Mouse (Mus musculus) embryonic facial prominence, embryonic 10.5 days (tissue): ENCODE results near the gene Fam43b. TPM values are rescaled to one million over a fixed set of nuclear protein-coding genes. Genes with fewer than 3 reads are reported as not detected.
"Not testable (repeated sequence)": the region's sequence is repeated elsewhere in the genome, so short reads cannot be mapped to it uniquely, and the experiment has no call there.

Source experiments
- DNase-seq: peaks from one replicate; pipeline ENCODE4 v3.0.0-alpha.2; 2017; ENCODE audit warnings: low spot score
- H3K27ac ChIP-seq: fragments of 300-500 bp; sonication (generic); replicated peaks from 2 replicates; pipeline ENCODE4 v1.5.1; 2016; ENCODE audit warnings: mild to moderate bottlenecking
- H3K27me3 ChIP-seq: fragments of 300-500 bp; sonication (generic); replicated peaks from 2 replicates; pipeline ENCODE4 v1.6.1; 2016; ENCODE audit warnings: low read depth, mild to moderate bottlenecking; ENCODE audit not compliant: poor library complexity, severe bottlenecking
- H3K36me3 ChIP-seq: fragments of 300-500 bp; sonication (generic); replicated peaks from 2 replicates; pipeline ENCODE4 v1.6.1; 2016; ENCODE audit warnings: mild to moderate bottlenecking, moderate library complexity
- H3K4me1 ChIP-seq: fragments of 300-500 bp; sonication (generic); 2 replicates; pipeline ENCODE4 v1.6.1; 2016
- H3K4me3 ChIP-seq: fragments of 300-500 bp; sonication (generic); 2 replicates; pipeline ENCODE4 v1.5.1; 2016; ENCODE audit warnings: mild to moderate bottlenecking, moderate library complexity
- H3K9me3 ChIP-seq: fragments of 300-500 bp; sonication (generic); 2 replicates; pipeline ENCODE4 v1.6.1; 2016; ENCODE audit warnings: mild to moderate bottlenecking
- WGBS: fragments of 180-500 bp; shearing (Covaris S2); methylation state at CpG from one replicate; pipeline ENCODE4 v1.1.7; 2016; 5-methylcytosine and 5-hydroxymethylcytosine counted together
- polyA plus RNA-seq: library from polyadenylated mRNA; unstranded; fragments of >200 nt; fragmentation: Nextera tagmentation; extraction: Ambion mirVana; gene quantifications from 2 replicates; pipeline ENCODE4 v1.2.1, GENCODE M21; 2016

Fam43b gene
- 0.13 TPM in 1 of 2 replicates, not detected in the other for polyA plus RNA-seq

DNA sequence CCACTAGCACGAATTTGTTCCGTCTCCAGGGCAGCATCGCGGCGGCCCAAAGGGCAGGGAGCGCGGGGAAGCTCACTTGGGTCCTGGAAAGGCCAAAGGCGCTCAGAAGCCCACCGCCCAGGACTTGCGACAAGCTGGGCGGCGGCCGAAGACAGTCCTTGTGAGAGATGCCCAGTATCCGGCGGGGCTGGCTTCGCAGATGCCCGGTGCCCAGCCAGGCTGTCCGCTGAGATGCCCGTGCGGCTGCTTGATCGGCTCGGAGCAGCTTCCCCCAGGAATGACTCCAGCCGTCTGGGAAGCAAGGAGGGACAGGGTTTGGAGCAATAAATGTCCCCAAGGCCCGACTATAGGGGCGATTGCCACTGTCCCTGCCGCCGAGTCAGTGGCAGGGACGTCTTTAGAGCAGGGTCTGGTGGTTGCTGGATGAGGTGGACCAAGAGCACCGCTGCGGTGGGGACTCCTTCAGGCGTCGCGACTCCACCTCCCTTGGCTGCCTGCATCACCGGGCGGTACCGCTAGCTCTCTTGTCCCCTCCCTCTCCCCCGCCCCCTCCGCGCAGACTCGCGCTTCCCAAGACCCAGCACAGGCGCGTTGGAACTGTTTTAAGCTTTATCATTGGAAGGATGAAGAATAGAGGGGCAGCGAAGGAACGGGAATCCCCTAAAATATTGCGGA lies at the start of gene Fam43b:
Gene Fam43b (minus strand): TSS at position 558 of the 675 bp plus-strand sequence.
- Histone ChIP-seq H3K36me3 (no peaks in the 10 kb centered on the region), H3K27ac (no peak within 1 kb of the TSS), H3K4me1 (peaks cover 23% of the 10 kb centered on the region), H3K9me3 (no peaks in the 10 kb centered on the region), H3K4me3 (peak within 1 kb of the TSS; percentile 53), H3K27me3 (peaks cover 93% of the 10 kb centered on the region)
- 1% methylated on average over 46 of the region's 46 CpGs for WGBS
- DNase-seq = peak; percentile 71

DNA sequence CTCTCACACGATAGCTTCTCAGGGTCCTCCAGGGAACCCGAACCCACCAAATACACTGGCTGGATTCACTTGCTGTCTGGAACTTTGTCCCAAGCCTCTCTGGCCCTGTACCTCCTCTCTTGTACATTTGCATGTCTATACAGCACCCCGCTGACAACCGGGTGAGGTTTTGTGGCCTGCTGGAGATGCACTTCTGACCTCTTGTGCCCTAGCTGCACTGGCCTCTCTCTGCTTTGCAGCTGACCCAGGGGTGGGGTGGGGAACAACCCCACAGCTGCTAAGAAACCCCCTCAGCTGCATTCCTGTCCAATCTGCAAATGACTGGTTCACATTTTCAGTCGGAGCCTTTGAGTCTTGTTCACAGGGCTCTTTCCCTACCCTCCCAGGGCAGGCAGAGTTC lies 48.6 kb upstream of the Fam43b start:
- whole genome bisulfite sequencing = 12% methylated on average over 5 of the region's 5 CpGs
- Histone ChIP-seq H3K4me3 (no peak overlapping the region), H3K4me1 (peaks cover 38% of the 10 kb centered on the region), H3K9me3 (no peaks in the 10 kb centered on the region), H3K27ac (no peak overlapping the region), H3K27me3 (peaks cover 50% of the 10 kb centered on the region), H3K36me3 (peaks cover 26% of the 10 kb centered on the region)
- no peak for DNase-seq

DNA sequence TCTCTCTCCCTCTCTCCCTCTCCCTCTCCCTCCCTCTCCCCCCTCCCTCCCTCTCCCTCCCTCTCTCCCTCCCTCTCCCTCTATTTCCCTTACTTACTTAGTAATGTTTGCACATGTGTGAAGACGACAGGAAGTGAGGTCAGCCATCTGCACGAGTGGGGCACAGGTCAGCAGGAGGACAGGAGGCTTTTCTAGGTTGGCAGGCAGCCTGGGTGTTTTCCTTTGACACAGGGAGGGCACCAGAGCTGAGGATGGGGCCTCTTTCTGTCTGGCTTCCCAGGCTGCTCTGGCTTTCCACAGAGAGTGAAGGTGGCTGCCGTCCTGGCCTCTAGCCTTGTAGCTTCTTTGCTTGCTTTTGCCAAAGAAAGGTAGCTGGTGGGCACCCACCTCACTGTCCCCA lies 43.7 kb upstream of the Fam43b start:
- Histone ChIP-seq H3K27ac (no peak overlapping the region), H3K36me3 (peaks cover 68% of the 10 kb centered on the region), H3K9me3 (no peaks in the 10 kb centered on the region), H3K4me3 (no peak overlapping the region), H3K4me1 (peaks cover 27% of the 10 kb centered on the region), H3K27me3 (peaks cover 8% of the 10 kb centered on the region; the same call in 1 of the 2 replicates)
- 65% methylated on average over 3 of the region's 3 CpGs for WGBS
- no peak for DNase-seq

DNA sequence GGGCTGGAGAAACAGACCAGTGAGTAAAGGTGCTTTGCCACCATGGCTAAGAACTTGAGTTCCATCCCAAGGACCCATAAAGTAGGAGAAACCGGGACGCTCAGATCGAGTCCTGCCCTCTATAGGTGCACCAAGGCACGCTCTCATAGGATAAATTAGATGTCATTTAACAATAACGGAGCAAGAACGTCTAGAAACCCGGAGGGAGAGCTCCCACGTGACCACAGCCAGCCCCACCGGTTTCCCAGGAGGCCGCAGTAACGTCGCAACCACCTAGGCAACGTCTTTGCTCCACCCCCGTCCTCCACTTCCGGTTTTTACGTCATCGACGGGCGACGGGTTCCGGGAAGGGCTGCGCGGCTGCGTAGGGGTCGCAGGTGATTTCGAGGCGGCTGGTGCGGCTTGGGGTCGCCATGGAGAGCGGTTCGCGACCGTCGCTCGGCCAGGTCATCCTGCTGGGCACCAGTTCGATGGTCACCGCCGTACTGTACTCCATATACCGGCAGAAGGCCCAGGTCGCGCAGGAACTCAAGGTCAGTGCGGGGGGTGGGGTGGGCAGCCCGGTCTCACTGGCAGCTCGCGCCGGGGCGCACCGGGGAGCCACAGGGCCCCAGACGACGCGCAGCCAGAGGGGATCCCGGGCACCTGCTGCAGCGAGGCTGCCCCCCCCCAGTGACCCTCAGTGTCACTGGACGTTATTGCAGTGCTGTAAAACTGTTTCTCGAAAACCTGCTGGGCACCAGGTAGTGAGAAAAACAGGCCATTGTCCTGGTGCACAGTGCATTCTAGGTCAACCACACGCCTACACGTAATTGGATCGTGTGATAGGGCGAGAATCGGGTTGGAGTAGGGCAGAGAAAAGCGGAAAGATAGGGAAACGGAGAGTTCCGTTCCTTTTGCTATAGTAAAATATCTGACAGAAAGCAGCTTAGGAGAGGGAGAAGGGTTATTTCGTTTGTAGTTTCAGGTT lies 38.3 kb upstream of the Fam43b start, which contains the start of gene Mul1:
Gene Mul1 (plus strand): TSS at position 325 of the 970 bp plus-strand sequence.
- H3K4me1 ChIP-seq = peaks cover 16% of the 10 kb centered on the region
- H3K27me3 ChIP-seq = no peaks in the 10 kb centered on the region; the same call in 1 of the 2 replicates
- H3K4me3 ChIP-seq = peak within 1 kb of the TSS; percentile 100
- H3K9me3 ChIP-seq = no peaks in the 10 kb centered on the region
- WGBS = 1% methylated on average over 64 of the region's 64 CpGs
- peak within 1 kb of the TSS; percentile 86 for H3K27ac ChIP-seq
- H3K36me3 ChIP-seq = peaks cover 38% of the 10 kb centered on the region
- peak; percentile 97 for DNase-seq

- peaks cover 5% of the 10 kb centered on the region for H3K36me3 ChIP-seq
- no peaks in the 10 kb centered on the region for H3K9me3 ChIP-seq
- DNase-seq = no peak
- 46% methylated on average over 8 of the region's 8 CpGs for WGBS
- no peak overlapping the region for H3K27ac ChIP-seq
- peaks cover 14% of the 10 kb centered on the region for H3K4me1 ChIP-seq
- peaks cover 7% of the 10 kb centered on the region; the same call in 1 of the 2 replicates for H3K27me3 ChIP-seq
- H3K4me3 ChIP-seq = no peak overlapping the region
Measured at GRCm38 (mm10) chr4:138431340-138431739, 35.0 kb upstream of the Fam43b start.

DNA sequence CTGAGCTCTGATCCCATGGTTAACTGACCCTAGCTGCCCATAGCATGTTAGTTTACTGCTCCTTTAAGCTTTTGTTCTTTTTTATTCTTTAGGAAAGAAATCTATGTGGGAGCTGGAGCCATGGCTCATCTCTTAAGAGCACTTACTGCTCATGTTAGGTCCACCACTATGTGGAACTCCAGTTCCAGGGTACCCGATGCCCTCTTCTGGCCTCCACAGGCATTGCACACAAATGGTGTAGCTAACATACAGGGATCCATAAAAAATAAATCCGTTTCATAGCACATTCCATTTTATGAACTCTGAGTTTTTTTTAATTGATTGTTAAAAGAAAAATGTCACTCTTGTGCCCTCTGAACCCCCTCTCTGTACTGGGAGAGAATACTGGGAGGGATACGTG lies 33.5 kb upstream of the Fam43b start:
- WGBS = 40% methylated on average over 3 of the region's 3 CpGs
- H3K4me1 ChIP-seq = peaks cover 2% of the 10 kb centered on the region; the same call in 1 of the 2 replicates
- peaks cover 10% of the 10 kb centered on the region; the same call in 1 of the 2 replicates for H3K27me3 ChIP-seq
- no peaks in the 10 kb centered on the region for H3K36me3 ChIP-seq
- no peaks in the 10 kb centered on the region for H3K9me3 ChIP-seq
- H3K27ac ChIP-seq = no peak overlapping the region
- H3K4me3 ChIP-seq = no peak overlapping the region
- DNase-seq = peak; percentile 48

GRCm38 (mm10) chr4:138426778-138427705 lies 30.7 kb upstream of the Fam43b start:
- Histone ChIP-seq H3K4me3 (no peak overlapping the region), H3K9me3 (no peaks in the 10 kb centered on the region), H3K27me3 (0 out of 2 replicates have a peak, but pooled peaks cover 10% of the 10 kb centered on the region), H3K36me3 (no peaks in the 10 kb centered on the region), H3K4me1 (no peaks in the 10 kb centered on the region), H3K27ac (no peak overlapping the region)
- 42% methylated on average over 22 of the region's 22 CpGs for WGBS
- DNase-seq = peak; percentile 81

DNA sequence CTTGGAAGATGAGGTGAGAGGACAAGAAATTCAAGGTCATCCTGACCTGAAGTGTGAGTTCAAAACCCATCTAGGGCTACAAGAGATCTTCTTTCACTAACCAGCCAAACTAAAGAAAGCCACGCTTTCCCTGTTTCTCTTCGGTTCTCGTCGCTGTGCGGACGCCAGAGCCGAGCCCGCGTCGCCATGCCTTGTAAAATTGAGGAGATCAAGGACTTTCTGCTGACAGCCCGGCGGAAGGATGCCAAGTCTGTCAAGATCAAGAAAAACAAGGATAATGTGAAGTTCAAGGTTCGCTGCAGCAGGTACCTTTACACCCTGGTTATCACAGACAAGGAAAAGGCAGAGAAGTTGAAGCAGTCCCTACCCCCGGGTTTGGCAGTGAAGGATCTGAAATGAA lies 29.3 kb upstream of the Fam43b start:
- H3K4me3 ChIP-seq, H3K27ac ChIP-seq, DNase-seq, H3K9me3 ChIP-seq, H3K36me3 ChIP-seq, H3K4me1 ChIP-seq: not testable (repeated sequence)
- 90% methylated on average over 14 of the region's 14 CpGs for WGBS
- peaks cover 13% of the 10 kb centered on the region; the same call in 1 of the 2 replicates for H3K27me3 ChIP-seq

DNA sequence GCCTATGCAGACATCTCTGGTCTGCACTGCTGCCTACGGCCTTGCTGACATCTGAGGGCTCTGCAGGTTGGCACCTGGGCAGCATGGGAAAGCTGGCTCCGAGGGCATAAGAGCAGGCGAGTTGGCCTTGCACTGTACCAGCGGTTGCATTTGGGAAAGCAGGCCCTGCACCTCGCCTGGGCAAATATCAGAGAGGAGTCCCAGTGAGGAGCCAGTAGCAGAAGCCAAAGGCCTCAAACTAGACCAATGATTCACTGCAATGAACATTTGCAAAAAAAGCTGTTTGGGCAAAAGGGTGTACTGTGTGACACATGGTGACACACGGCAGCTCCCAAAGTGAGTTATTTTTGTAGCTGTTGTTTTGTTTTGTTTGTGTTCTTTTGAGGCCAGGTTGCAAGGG lies 28.7 kb upstream of the Fam43b start:
- Histone ChIP-seq H3K4me3 (no peak overlapping the region), H3K27ac (no peak overlapping the region), H3K9me3 (no peaks in the 10 kb centered on the region), H3K36me3 (no peaks in the 10 kb centered on the region), H3K27me3 (peaks cover 19% of the 10 kb centered on the region; the same call in 1 of the 2 replicates), H3K4me1 (no peaks in the 10 kb centered on the region)
- whole genome bisulfite sequencing = 86% methylated on average over 6 of the region's 6 CpGs
- no peak for DNase-seq

GRCm38 (mm10) chr4:138418340-138418957 lies 22.1 kb upstream of the Fam43b start:
- no peaks in the 10 kb centered on the region for H3K9me3 ChIP-seq
- H3K27ac ChIP-seq = no peak overlapping the region
- 67% methylated on average over 11 of the region's 11 CpGs for WGBS
- H3K4me1 ChIP-seq = peaks cover 16% of the 10 kb centered on the region
- no peaks in the 10 kb centered on the region for H3K36me3 ChIP-seq
- peaks cover 43% of the 10 kb centered on the region for H3K27me3 ChIP-seq
- DNase-seq = no peak
- no peak overlapping the region for H3K4me3 ChIP-seq

DNA sequence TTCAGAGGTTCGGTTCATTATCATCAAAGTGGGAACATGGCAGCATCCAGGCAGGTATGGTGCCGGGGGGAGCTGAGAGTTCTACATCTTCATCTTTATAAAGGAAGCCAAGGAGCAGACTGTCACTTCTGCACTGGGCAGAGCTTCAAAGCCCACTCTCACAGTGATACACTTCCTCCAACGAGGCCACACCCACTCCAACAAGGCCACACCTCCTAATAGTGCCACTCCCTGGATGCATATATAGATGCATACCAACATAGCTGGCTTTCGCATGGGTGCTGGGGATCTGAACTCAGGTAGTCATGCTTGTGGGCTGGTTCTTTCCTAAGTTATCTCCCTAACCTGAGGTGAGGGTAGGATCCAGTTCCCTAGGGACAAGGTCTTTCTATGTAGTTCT lies 21.6 kb upstream of the Fam43b start:
- peaks cover 16% of the 10 kb centered on the region for H3K4me1 ChIP-seq
- 88% methylated on average over 4 of the region's 4 CpGs for WGBS
- no peak overlapping the region for H3K27ac ChIP-seq
- H3K27me3 ChIP-seq = peaks cover 43% of the 10 kb centered on the region
- no peak for DNase-seq
- H3K36me3 ChIP-seq = no peaks in the 10 kb centered on the region
- no peaks in the 10 kb centered on the region for H3K9me3 ChIP-seq
- H3K4me3 ChIP-seq = no peak overlapping the region
